Mouse (Mus musculus): ENCODE results near the gene Clic5. TPM values are rescaled to one million over a fixed set of nuclear protein-coding genes. Genes with fewer than 3 reads are reported as not detected.

Gene Clic5
- polyA plus RNA-seq, 1 experiment: 0.27 TPM

GRCm38 (mm10) chr17:44199158-44199557, 10.8 kb downstream of the Clic5 start:
- TF ChIP-seq POLR2A (IDR thresholded peaks at IDR 0.05; ENCODE audit: borderline replicate concordance, extremely low read depth, insufficient read depth, insufficient read length, poor library complexity, severe bottlenecking): no peak
- no peak for TF ChIP-seq CTCF (IDR thresholded peaks at IDR 0.05; ENCODE audit: borderline replicate concordance, extremely low read depth, insufficient read depth, insufficient read length)
- no peak for DNase-seq (ENCODE audit: low read depth)

GRCm38 (mm10) chr17:44202952-44203351, 14.6 kb downstream of the Clic5 start:
- TF ChIP-seq CTCF (IDR thresholded peaks at IDR 0.05; ENCODE audit: borderline replicate concordance, extremely low read depth, insufficient read depth, insufficient read length) (no peak), POLR2A (IDR thresholded peaks at IDR 0.05; ENCODE audit: borderline replicate concordance, extremely low read depth, insufficient read depth, insufficient read length, poor library complexity, severe bottlenecking) (no peak)
- no peak for DNase-seq (ENCODE audit: low read depth)

GRCm38 (mm10) chr17:44204787-44205186, 16.4 kb downstream of the Clic5 start:
- DNase-seq (ENCODE audit: low read depth): no peak
- TF ChIP-seq CTCF (IDR thresholded peaks at IDR 0.05; ENCODE audit: borderline replicate concordance, extremely low read depth, insufficient read depth, insufficient read length) (no peak), POLR2A (IDR thresholded peaks at IDR 0.05; ENCODE audit: borderline replicate concordance, extremely low read depth, insufficient read depth, insufficient read length, poor library complexity, severe bottlenecking) (no peak)

GRCm38 (mm10) chr17:44205562-44205961, 17.2 kb downstream of the Clic5 start:
- DNase-seq (ENCODE audit: low read depth): no peak
- TF ChIP-seq POLR2A (IDR thresholded peaks at IDR 0.05; ENCODE audit: borderline replicate concordance, extremely low read depth, insufficient read depth, insufficient read length, poor library complexity, severe bottlenecking) (no peak), CTCF (IDR thresholded peaks at IDR 0.05; ENCODE audit: borderline replicate concordance, extremely low read depth, insufficient read depth, insufficient read length) (no peak)

GRCm38 (mm10) chr17:44208900-44209299, 20.5 kb downstream of the Clic5 start:
- TF ChIP-seq POLR2A (IDR thresholded peaks at IDR 0.05; ENCODE audit: borderline replicate concordance, extremely low read depth, insufficient read depth, insufficient read length, poor library complexity, severe bottlenecking) (no peak), CTCF (IDR thresholded peaks at IDR 0.05; ENCODE audit: borderline replicate concordance, extremely low read depth, insufficient read depth, insufficient read length) (peak; percentile 7; the same call in 1 of the 2 replicates)
- no peak for DNase-seq (ENCODE audit: low read depth)

GRCm38 (mm10) chr17:44212960-44213619, 24.7 kb downstream of the Clic5 start:
- no peak for DNase-seq (ENCODE audit: low read depth)
- TF ChIP-seq CTCF (IDR thresholded peaks at IDR 0.05; ENCODE audit: borderline replicate concordance, extremely low read depth, insufficient read depth, insufficient read length) (no peak), POLR2A (IDR thresholded peaks at IDR 0.05; ENCODE audit: borderline replicate concordance, extremely low read depth, insufficient read depth, insufficient read length, poor library complexity, severe bottlenecking) (no peak)

GRCm38 (mm10) chr17:44215196-44215799, 26.9 kb downstream of the Clic5 start:
- no peak for DNase-seq (ENCODE audit: low read depth)
- TF ChIP-seq POLR2A (IDR thresholded peaks at IDR 0.05; ENCODE audit: borderline replicate concordance, extremely low read depth, insufficient read depth, insufficient read length, poor library complexity, severe bottlenecking): no peak
- TF ChIP-seq CTCF (IDR thresholded peaks at IDR 0.05; ENCODE audit: borderline replicate concordance, extremely low read depth, insufficient read depth, insufficient read length): no peak

GRCm38 (mm10) chr17:44217185-44217584, 28.8 kb downstream of the Clic5 start:
- DNase-seq (ENCODE audit: low read depth): no peak
- TF ChIP-seq CTCF (IDR thresholded peaks at IDR 0.05; ENCODE audit: borderline replicate concordance, extremely low read depth, insufficient read depth, insufficient read length) (no peak), POLR2A (IDR thresholded peaks at IDR 0.05; ENCODE audit: borderline replicate concordance, extremely low read depth, insufficient read depth, insufficient read length, poor library complexity, severe bottlenecking) (no peak)

- DNase-seq (ENCODE audit: low read depth): no peak
- TF ChIP-seq POLR2A (IDR thresholded peaks at IDR 0.05; ENCODE audit: borderline replicate concordance, extremely low read depth, insufficient read depth, insufficient read length, poor library complexity, severe bottlenecking) (no peak), CTCF (IDR thresholded peaks at IDR 0.05; ENCODE audit: borderline replicate concordance, extremely low read depth, insufficient read depth, insufficient read length) (no peak)
These were observed 31.6 kb downstream of the Clic5 start for GRCm38 (mm10) chr17:44219943-44220342.

GRCm38 (mm10) chr17:44228428-44228827, 40.0 kb downstream of the Clic5 start:
- no peak for DNase-seq (ENCODE audit: low read depth)
- TF ChIP-seq CTCF (IDR thresholded peaks at IDR 0.05; ENCODE audit: borderline replicate concordance, extremely low read depth, insufficient read depth, insufficient read length) (no peak), POLR2A (IDR thresholded peaks at IDR 0.05; ENCODE audit: borderline replicate concordance, extremely low read depth, insufficient read depth, insufficient read length, poor library complexity, severe bottlenecking) (no peak)

- no peak for DNase-seq (ENCODE audit: low read depth)
- TF ChIP-seq CTCF (IDR thresholded peaks at IDR 0.05; ENCODE audit: borderline replicate concordance, extremely low read depth, insufficient read depth, insufficient read length): no peak
- no peak for TF ChIP-seq POLR2A (IDR thresholded peaks at IDR 0.05; ENCODE audit: borderline replicate concordance, extremely low read depth, insufficient read depth, insufficient read length, poor library complexity, severe bottlenecking)
These were observed 41.7 kb downstream of the Clic5 start for GRCm38 (mm10) chr17:44230083-44230482.
